7 mouse cellular contexts compared by ENCODE assay signal in the genomic region with DNA sequence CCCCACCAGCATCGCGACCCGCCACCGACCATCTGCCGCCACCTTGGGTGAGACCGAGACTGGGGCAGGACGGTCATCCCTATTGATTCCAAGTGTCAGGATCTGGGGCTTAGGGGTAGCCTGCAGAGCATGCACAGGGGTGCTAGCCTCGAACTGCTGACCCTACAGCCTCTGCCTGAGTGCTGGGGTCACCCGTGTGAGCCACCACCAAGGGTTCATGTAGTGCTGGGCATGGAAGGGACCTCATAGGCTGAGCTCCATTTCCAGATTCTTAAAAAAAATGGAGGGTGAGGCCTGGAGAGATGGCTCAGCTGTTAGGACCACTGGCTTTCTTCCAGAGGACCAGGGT. TPM values are rescaled to one million over a fixed set of nuclear protein-coding genes. Genes with fewer than 3 reads are reported as not detected.
DNase-seq lines count a peak whose midpoint lies in the region; ATAC-seq lines count a peak whose summit lies in the region.

No protein-coding gene starts in this region.

- no peak; the same call in 1 of the 2 replicates for ATAC-seq in lung, embryonic 15.5 days (ENCODE audit: borderline replicate concordance, extremely low read depth, low FRiP score, low TSS enrichment)
- ATAC-seq in forebrain, embryonic 14.5 days, result no peak; the same call in 1 of the 2 replicates
- ATAC-seq in limb, embryonic 11.5 days (ENCODE audit: insufficient number of reproducible peaks, low FRiP score, low TSS enrichment, low read depth), result peak; percentile 42; the same call in 1 of the 2 replicates
- ATAC-seq in neural tube, embryonic 14.5 days (ENCODE audit: low read depth), result no peak

- peaks cover 5% of the 10 kb centered on the region; the same call in 1 of the 2 replicates for H3K27me3 ChIP-seq in lung, embryonic 15.5 days
- no peaks in the 10 kb centered on the region for H3K27me3 ChIP-seq in forebrain, embryonic 14.5 days (replicated peaks; ENCODE audit: control insufficient read depth, insufficient read depth, low read length)
- H3K27me3 ChIP-seq in limb, embryonic 11.5 days (ENCODE audit: control insufficient read depth, insufficient read depth, low read length), result no peaks in the 10 kb centered on the region
- 0 out of 2 replicates have a peak, but pooled peaks cover 2% of the 10 kb centered on the region for H3K27me3 ChIP-seq in neural tube, embryonic 14.5 days (ENCODE audit: control insufficient read depth, insufficient read depth, low read length)

- DNase-seq in lung, postnatal 14 days, result no peak
- DNase-seq in forebrain, embryonic 14.5 days (ENCODE audit: low spot score), result no peak
- no peak for DNase-seq in limb, embryonic 11.5 days (ENCODE audit: low spot score)
- DNase-seq in layer of hippocampus, postnatal 14 days (ENCODE audit: low spot score in 2 of 2), result no peak
- no peak for DNase-seq in retina, postnatal 1 day

- H3K9ac ChIP-seq in lung, embryonic 15.5 days, result no peak overlapping the region
- H3K9ac ChIP-seq in forebrain, embryonic 14.5 days (ENCODE audit: low read length), result no peak overlapping the region
- 0 out of 2 replicates have a peak overlapping the region, but pooled peaks have one; percentile 59 for H3K9ac ChIP-seq in limb, embryonic 11.5 days (ENCODE audit: low read length)
- H3K9ac ChIP-seq in neural tube, embryonic 14.5 days (replicated peaks; ENCODE audit: low read depth, low read length), result 0 out of 2 replicates have a peak overlapping the region, but pooled peaks have one; percentile 11

- H3K4me3 ChIP-seq in lung, embryonic 15.5 days, result peak overlapping the region; percentile 68
- peak overlapping the region; percentile 55 for H3K4me3 ChIP-seq in forebrain, embryonic 14.5 days (ENCODE audit: low read depth, low read length)
- peak overlapping the region; percentile 69 for H3K4me3 ChIP-seq in limb, embryonic 11.5 days (ENCODE audit: low read depth, low read length)
- peak overlapping the region; percentile 56; the same call in 1 of the 2 replicates for H3K4me3 ChIP-seq in neural tube, embryonic 14.5 days (ENCODE audit: low read depth, low read length)

- 15% methylated on average over 9 of the region's 9 CpGs for WGBS in lung, embryonic 15.5 days
- WGBS in forebrain, embryonic 14.5 days, result 9% methylated on average over 9 of the region's 9 CpGs
- 13% methylated on average over 9 of the region's 9 CpGs for WGBS in limb, embryonic 11.5 days
- WGBS in neural tube, embryonic 14.5 days, result 6% methylated on average over 9 of the region's 9 CpGs

- H3K4me1 ChIP-seq in lung, embryonic 15.5 days, result peaks cover 32% of the 10 kb centered on the region
- H3K4me1 ChIP-seq in forebrain, embryonic 14.5 days (ENCODE audit: control insufficient read depth, insufficient read depth, low read length), result peaks cover 3% of the 10 kb centered on the region; the same call in 1 of the 2 replicates
- H3K4me1 ChIP-seq in limb, embryonic 11.5 days (ENCODE audit: control insufficient read depth, insufficient read depth, low read length), result peaks cover 4% of the 10 kb centered on the region
- H3K4me1 ChIP-seq in neural tube, embryonic 14.5 days (ENCODE audit: control insufficient read depth, insufficient read depth, low read length), result no peaks in the 10 kb centered on the region

- H3K9me3 ChIP-seq in lung, embryonic 15.5 days, result no peaks in the 10 kb centered on the region
- no peaks in the 10 kb centered on the region for H3K9me3 ChIP-seq in forebrain, embryonic 14.5 days (replicated peaks; ENCODE audit: control insufficient read depth, low read length)
- H3K9me3 ChIP-seq in limb, embryonic 11.5 days (ENCODE audit: control insufficient read depth, low read length), result no peaks in the 10 kb centered on the region
- H3K9me3 ChIP-seq in neural tube, embryonic 14.5 days (ENCODE audit: control insufficient read depth, low read length), result no peaks in the 10 kb centered on the region

- H3K4me2 ChIP-seq in lung, embryonic 15.5 days, result peak overlapping the region; percentile 100
- H3K4me2 ChIP-seq in forebrain, embryonic 14.5 days (ENCODE audit: low read length), result peak overlapping the region; percentile 100
- peak overlapping the region; percentile 100 for H3K4me2 ChIP-seq in limb, embryonic 11.5 days (ENCODE audit: low read depth, severe bottlenecking)
- H3K4me2 ChIP-seq in neural tube, embryonic 14.5 days (ENCODE audit: low read depth, low read length), result peak overlapping the region; percentile 97

- H3K36me3 ChIP-seq in lung, embryonic 15.5 days, result no peaks in the 10 kb centered on the region
- no peaks in the 10 kb centered on the region for H3K36me3 ChIP-seq in forebrain, embryonic 14.5 days (ENCODE audit: control insufficient read depth, insufficient read depth, low read length)
- H3K36me3 ChIP-seq in limb, embryonic 11.5 days (ENCODE audit: control insufficient read depth, insufficient read depth, low read length), result no peaks in the 10 kb centered on the region
- no peaks in the 10 kb centered on the region for H3K36me3 ChIP-seq in neural tube, embryonic 14.5 days (ENCODE audit: control insufficient read depth, insufficient read depth, low read length)

- no peak overlapping the region for H3K27ac ChIP-seq in lung, embryonic 15.5 days
- peak overlapping the region; percentile 27; the same call in 1 of the 2 replicates for H3K27ac ChIP-seq in forebrain, embryonic 14.5 days (ENCODE audit: low read depth, low read length)
- no peak overlapping the region for H3K27ac ChIP-seq in limb, embryonic 11.5 days (replicated peaks; ENCODE audit: low read depth, low read length)
- H3K27ac ChIP-seq in neural tube, embryonic 14.5 days (ENCODE audit: low read depth, low read length), result no peak overlapping the region

RNA-seq across cellular contexts. Expression of gene Tcp11, which starts 0.4 kb away (rescaled TPM):
- polyA plus RNA-seq in lung, embryonic 15.5 days (2015; fragmentation: Nextera tagmentation; extraction: Ambion mirVana), result 3.9 and 4.3 TPM in 2 replicates
- polyA plus RNA-seq in forebrain, embryonic 14.5 days (2014; fragmentation: Nextera tagmentation; extraction: Ambion mirVana), result 1.6 TPM in 2 replicates
- polyA plus RNA-seq in limb, embryonic 11.5 days (2014; fragmentation: Nextera tagmentation; extraction: Ambion mirVana), result 0.43 and 1.1 TPM in 2 replicates
- polyA plus RNA-seq in neural tube, embryonic 14.5 days (2014; fragmentation: Nextera tagmentation; extraction: Ambion mirVana), result 0.79 and 1.7 TPM in 2 replicates
- 1 to 10 TPM in 1 of 2 experiments, under 1 TPM in 1; 0.86 to 1.3 TPM for total RNA-seq in layer of hippocampus, postnatal 14 days (2021)

Comparison
In these comparisons a context has a peak if more than half of its experiments do, and no peak if none do; other contexts are left out.
1. H3K9ac ChIP-seq: peak in limb, embryonic 11.5 days (single experiment) and neural tube, embryonic 14.5 days (single experiment); none in lung, embryonic 15.5 days (single experiment) and forebrain, embryonic 14.5 days (single experiment).
2. Peak in every context shown above with its lines, with median percentiles within 50 percentile points of each other: H3K4me2 ChIP-seq and H3K4me3 ChIP-seq.